Mouse (Mus musculus) ES-E14 (cell line): ENCODE measurements around the gene Lgr6. TPM values are rescaled to one million over a fixed set of nuclear protein-coding genes. Genes with fewer than 3 reads are reported as not detected.

ENCODE experiments used
- DNase-seq: peaks from one replicate; pipeline ENCODE4 v3.0.0-alpha.2; 2013; ENCODE audit warnings: low read depth, low spot score
- H3K27ac ChIP-seq: 2 replicates; pipeline ENCODE4 v1.5.1; 2012; ENCODE audit warnings: low read depth, mild to moderate bottlenecking, low read length, moderate library complexity, mixed read lengths; ENCODE audit not compliant: poor library complexity, insufficient read depth, severe bottlenecking
- H3K36me3 ChIP-seq: 2 replicates; pipeline ENCODE4 v1.6.1; 2012; ENCODE audit warnings: mild to moderate bottlenecking, low read length, moderate library complexity, mixed read lengths; ENCODE audit not compliant: control insufficient read depth, poor library complexity, insufficient read depth, severe bottlenecking
- H3K4me1 ChIP-seq, 2 experiments: fragments of 150-350 bp in 1 of 2; sonication (generic) in 1 of 2; 2 replicates each; pipeline ENCODE4 v1.6.1; 2012; ENCODE audit warnings: low read length in 2 of 2, mild to moderate bottlenecking in 1 of 2, mixed read lengths in 1 of 2; ENCODE audit not compliant: control insufficient read depth in 2 of 2, insufficient read depth in 2 of 2, poor library complexity in 1 of 2
- H3K4me3 ChIP-seq, 2 experiments: fragments of 150-350 bp in 1 of 2; sonication (generic) in 1 of 2; 2 replicates each; pipeline ENCODE4 v1.5.1; 2012; ENCODE audit warnings: low read length in 2 of 2, low read depth in 1 of 2, mild to moderate bottlenecking in 1 of 2, mixed read lengths in 1 of 2; ENCODE audit not compliant: insufficient read depth in 1 of 2, poor library complexity in 1 of 2, severe bottlenecking in 1 of 2
- H3K9ac ChIP-seq: 2 replicates; pipeline ENCODE4 v1.6.1; 2012; ENCODE audit warnings: low read depth, mild to moderate bottlenecking, low read length, mixed read lengths; ENCODE audit not compliant: poor library complexity, insufficient read depth, severe bottlenecking
- H3K9me3 ChIP-seq: fragments of 150-350 bp; sonication (generic); 2 replicates; pipeline ENCODE4 v1.6.1; 2012; ENCODE audit warnings: low read depth, mild to moderate bottlenecking, low read length; ENCODE audit not compliant: control insufficient read depth, insufficient read depth
- CHD2 ChIP-seq: IDR thresholded peaks from 2 replicates; pipeline ENCODE4 v1.6.1; 2014; ENCODE audit warnings: mild to moderate bottlenecking, low read depth, low read length, inconsistent platforms
- HCFC1 ChIP-seq: IDR thresholded peaks from 2 replicates; pipeline ENCODE4 v1.6.1; 2012; ENCODE audit warnings: low read length, inconsistent platforms, borderline replicate concordance; ENCODE audit not compliant: insufficient read depth
- MAFK ChIP-seq: IDR thresholded peaks from 2 replicates; pipeline ENCODE4 v1.6.1; 2014; ENCODE audit warnings: mild to moderate bottlenecking, low read depth, low read length, inconsistent platforms; ENCODE audit not compliant: insufficient read depth
- ZC3H11A ChIP-seq: IDR thresholded peaks from 2 replicates; pipeline ENCODE4 v1.6.1; 2012; ENCODE audit warnings: low read depth, mild to moderate bottlenecking, inconsistent platforms, low read length, borderline replicate concordance
- ZNF384 ChIP-seq: IDR thresholded peaks from 2 replicates; pipeline ENCODE4 v1.6.1; 2012; ENCODE audit warnings: low read depth, low read length, inconsistent platforms
- in situ Hi-C, 2 experiments: fragments of 600-800 bp; cut with MboI; formaldehyde crosslinking; loops; one replicate each; pipeline ENCODE4 v1.15.1; 2025; ENCODE audit warnings: low sequenced_read_pairs in 2 of 2, inconsistent platforms in 1 of 2; ENCODE audit not compliant: unreplicated experiment in 2 of 2
- total RNA-seq: library from RNA; depleted of rRNA; stranded (reverse); fragments of 300-350 nt; gene quantifications from 2 replicates; pipeline ENCODE4 v1.2.3, GENCODE M21; 2012

The Lgr6 gene
- total RNA-seq, 1 experiment, result 1.7 TPM

GRCm38 (mm10) chr1:134962821-134963220 lies 142.3 kb downstream of the Lgr6 start:
- no peak for DNase-seq
- Histone ChIP-seq H3K27ac (peak overlapping the region; percentile 64; the same call in 1 of the 2 replicates), H3K9ac (peak overlapping the region; percentile 85), H3K36me3 (peaks cover 9% of the 10 kb centered on the region), H3K4me3 (peak overlapping the region; percentile 82 to 87), H3K4me1 (peaks cover 0 to 4% of the 10 kb centered on the region in 2 experiments; a peak in 1 of 4 replicates), H3K9me3 (no peaks in the 10 kb centered on the region)
- TF ChIP-seq ZC3H11A (no peak), ZNF384 (no peak), CHD2 (no peak), MAFK (no peak), HCFC1 (no peak)
- in situ Hi-C loops, result no loop called here

DNA sequence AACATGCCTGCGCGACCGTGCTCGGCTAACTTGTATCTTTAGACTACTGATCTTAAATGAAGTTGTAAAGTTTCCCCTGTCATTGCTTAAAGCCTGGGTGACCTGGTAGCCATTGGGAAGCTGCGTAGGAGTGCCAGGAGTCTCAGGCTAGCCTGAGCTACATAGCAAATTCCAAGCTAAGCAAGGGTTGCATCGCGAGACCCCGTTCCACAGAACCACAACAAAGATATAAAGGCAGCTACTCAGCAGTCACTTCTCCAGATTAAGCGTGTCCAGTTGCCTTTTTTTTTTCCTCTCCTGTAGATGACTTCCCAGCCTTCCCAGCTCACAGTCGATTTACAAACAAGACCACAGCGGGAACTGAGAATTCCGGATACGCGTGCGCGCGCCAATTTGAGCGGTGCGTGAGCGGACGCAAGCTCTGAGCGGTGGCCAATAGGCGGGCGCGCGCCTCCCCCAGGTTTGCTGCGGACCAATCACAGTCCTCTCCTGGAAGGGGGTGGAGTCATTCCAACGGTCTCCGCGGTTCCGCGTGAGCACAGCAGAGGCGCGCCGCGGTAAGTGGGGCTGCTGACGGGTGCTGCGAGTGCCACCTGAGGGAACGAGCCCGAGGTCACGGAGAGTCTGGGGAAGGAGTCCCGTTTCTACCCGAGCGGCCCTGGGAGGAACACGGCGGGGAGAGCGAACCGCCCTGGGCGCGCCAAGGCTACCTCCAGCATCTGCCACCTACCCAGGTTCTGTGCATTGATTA lies 142.8 kb downstream of the Lgr6 start, which contains the start of gene Ube2t:
Gene Ube2t, plus strand, starts transcription at position 513 of the 751 bp plus-strand sequence.
- Histone ChIP-seq H3K9me3 (no peaks in the 10 kb centered on the region), H3K4me1 (peaks cover 0 to 4% of the 10 kb centered on the region in 2 experiments; a peak in 1 of 4 replicates), H3K4me3 (peak within 1 kb of the TSS; percentile 82 to 87), H3K36me3 (peaks cover 6% of the 10 kb centered on the region; the same call in 1 of the 2 replicates), H3K9ac (peak within 1 kb of the TSS; percentile 85), H3K27ac (peak within 1 kb of the TSS; percentile 64)
- TF ChIP-seq CHD2 (peak; percentile 90), ZNF384 (no peak)
- in situ Hi-C loops, result no loop called here
- DNase-seq, result peak; percentile 92

- Histone ChIP-seq H3K9ac (no peak overlapping the region), H3K36me3 (peaks cover 4% of the 10 kb centered on the region; the same call in 1 of the 2 replicates), H3K27ac (no peak overlapping the region), H3K4me3 (no peak overlapping the region), H3K9me3 (no peaks in the 10 kb centered on the region), H3K4me1 (peaks cover 0 to 4% of the 10 kb centered on the region in 2 experiments; a peak in 1 of 4 replicates)
- no peak for TF ChIP-seq HCFC1
- DNase-seq, result no peak
- in situ Hi-C loops, result no loop called here
Measured at GRCm38 (mm10) chr1:134960634-134961033, 144.4 kb downstream of the Lgr6 start.

GRCm38 (mm10) chr1:134955637-134956176 lies 149.4 kb downstream of the Lgr6 start, which contains the start of gene Ppp1r12b:
Gene Ppp1r12b, minus strand, starts transcription at chr1:134955942.
- in situ Hi-C loops, result no loop called here
- TF ChIP-seq HCFC1 (peak; percentile 94), ZC3H11A (no peak)
- Histone ChIP-seq H3K4me1 (no peaks in the 10 kb centered on the region; a peak in 1 of 4 replicates), H3K9ac (peak within 1 kb of the TSS; percentile 85), H3K36me3 (no peaks in the 10 kb centered on the region), H3K4me3 (peak within 1 kb of the TSS; percentile 90 to 93), H3K27ac (no peak within 1 kb of the TSS), H3K9me3 (no peaks in the 10 kb centered on the region)
- DNase-seq, result peak; percentile 98
